ENCODE assay signal across 11 mouse cellular contexts in genomic region chr11:95681995-95682601, GRCm38 (mm10). TPM values are rescaled to one million over a fixed set of nuclear protein-coding genes. Genes with fewer than 3 reads are reported as not detected.
DNase-seq lines count a peak whose midpoint lies in the region; ATAC-seq and TF ChIP-seq lines count a peak whose summit lies in the region.
"Had no signal": no experiment of that assay in that cellular context is flagged by ENCODE, and none has a peak within 500 bp of the region (broad histone marks: within the 10 kb centered on the region; RNA-seq: fewer than 3 reads in every experiment).

No protein-coding gene starts in this region.

- H3K4me2 ChIP-seq in forebrain, postnatal 0 days (ENCODE audit: low read depth) = no peak overlapping the region
- H3K4me2 ChIP-seq in kidney, embryonic 16.5 days (replicated peaks; ENCODE audit: low read depth, low read length) = no peak overlapping the region
- H3K4me2 ChIP-seq in embryonic facial prominence, embryonic 13.5 days = no peak overlapping the region
- no peak overlapping the region for H3K4me2 ChIP-seq in limb, embryonic 14.5 days (replicated peaks; ENCODE audit: low read depth, low read length, severe bottlenecking)
- H3K4me2 ChIP-seq: midbrain, embryonic 11.5 days had no signal

- no peaks in the 10 kb centered on the region for H3K27me3 ChIP-seq in forebrain, embryonic 10.5 days (ENCODE audit: poor library complexity, severe bottlenecking)
- H3K27me3 ChIP-seq in forebrain, postnatal 0 days (ENCODE audit: insufficient read depth, low read length) = no peaks in the 10 kb centered on the region
- no peaks in the 10 kb centered on the region for H3K27me3 ChIP-seq in kidney, embryonic 16.5 days (ENCODE audit: insufficient read depth, low read length)
- no peaks in the 10 kb centered on the region for H3K27me3 ChIP-seq in embryonic facial prominence, embryonic 13.5 days
- no peaks in the 10 kb centered on the region for H3K27me3 ChIP-seq in limb, embryonic 14.5 days (ENCODE audit: control insufficient read depth, insufficient read depth, low read length)

- no peak overlapping the region for H3K9ac ChIP-seq in forebrain, postnatal 0 days
- H3K9ac ChIP-seq in kidney, embryonic 16.5 days (replicated peaks; ENCODE audit: low read length) = no peak overlapping the region
- no peak overlapping the region for H3K9ac ChIP-seq in embryonic facial prominence, embryonic 13.5 days
- no peak overlapping the region for H3K9ac ChIP-seq in limb, embryonic 14.5 days (ENCODE audit: low read depth, low read length, severe bottlenecking)

- no peak for ATAC-seq in forebrain, postnatal 0 days
- no peak for ATAC-seq in kidney, embryonic 16.5 days (ENCODE audit: low FRiP score, low TSS enrichment)
- no peak for ATAC-seq in embryonic facial prominence, embryonic 13.5 days (ENCODE audit: insufficient number of reproducible peaks, insufficient read depth, low FRiP score, low TSS enrichment, low read depth)
- no peak for ATAC-seq in limb, embryonic 14.5 days (ENCODE audit: low FRiP score, low read depth)

- no peaks in the 10 kb centered on the region for H3K9me3 ChIP-seq in forebrain, embryonic 10.5 days
- no peaks in the 10 kb centered on the region for H3K9me3 ChIP-seq in forebrain, postnatal 0 days (ENCODE audit: low read length)
- H3K9me3 ChIP-seq in kidney, embryonic 16.5 days (ENCODE audit: low read length) = no peaks in the 10 kb centered on the region
- H3K9me3 ChIP-seq in embryonic facial prominence, embryonic 13.5 days = no peaks in the 10 kb centered on the region
- no peaks in the 10 kb centered on the region for H3K9me3 ChIP-seq in limb, embryonic 14.5 days (ENCODE audit: control insufficient read depth, low read length)

- WGBS in forebrain, embryonic 10.5 days = 71% methylated on average over 9 of the region's 9 CpGs
- 67% methylated on average over 9 of the region's 9 CpGs for WGBS in forebrain, postnatal 0 days
- WGBS in kidney, embryonic 16.5 days = 41% methylated on average over 9 of the region's 9 CpGs
- 31% methylated on average over 9 of the region's 9 CpGs for WGBS in embryonic facial prominence, embryonic 13.5 days
- WGBS in limb, embryonic 14.5 days = 27% methylated on average over 9 of the region's 9 CpGs

- no peak for TF ChIP-seq POLR2A in limb, embryonic 14.5 days (IDR thresholded peaks at IDR 0.05; ENCODE audit: borderline replicate concordance, extremely low read depth, insufficient read depth, insufficient read length)

- H3K4me3 ChIP-seq in forebrain, embryonic 10.5 days = peak overlapping the region; percentile 4; the same call in 1 of the 2 replicates
- no peak overlapping the region for H3K4me3 ChIP-seq in forebrain, postnatal 0 days (ENCODE audit: low read depth, low read length)
- no peak overlapping the region for H3K4me3 ChIP-seq in kidney, embryonic 16.5 days (ENCODE audit: low read length)
- H3K4me3 ChIP-seq in embryonic facial prominence, embryonic 13.5 days = no peak overlapping the region
- no peak overlapping the region for H3K4me3 ChIP-seq in limb, embryonic 14.5 days (replicated peaks; ENCODE audit: low read length)

- H3K4me1 ChIP-seq in forebrain, embryonic 10.5 days = peaks cover 20% of the 10 kb centered on the region
- no peaks in the 10 kb centered on the region for H3K4me1 ChIP-seq in forebrain, postnatal 0 days (ENCODE audit: insufficient read depth)
- no peaks in the 10 kb centered on the region for H3K4me1 ChIP-seq in kidney, embryonic 16.5 days (ENCODE audit: insufficient read depth, low read length)
- peaks cover 36% of the 10 kb centered on the region for H3K4me1 ChIP-seq in embryonic facial prominence, embryonic 13.5 days
- peaks cover 17% of the 10 kb centered on the region for H3K4me1 ChIP-seq in limb, embryonic 14.5 days (ENCODE audit: control insufficient read depth, insufficient read depth, low read length)

- H3K36me3 ChIP-seq in forebrain, embryonic 10.5 days (replicated peaks) = peaks cover 65% of the 10 kb centered on the region
- H3K36me3 ChIP-seq in forebrain, postnatal 0 days (ENCODE audit: insufficient read depth) = peaks cover 45% of the 10 kb centered on the region
- H3K36me3 ChIP-seq in kidney, embryonic 16.5 days (ENCODE audit: insufficient read depth, low read length) = peaks cover 37% of the 10 kb centered on the region
- peaks cover 49% of the 10 kb centered on the region for H3K36me3 ChIP-seq in embryonic facial prominence, embryonic 13.5 days
- H3K36me3 ChIP-seq in limb, embryonic 14.5 days (ENCODE audit: control insufficient read depth, insufficient read depth, low read length) = peaks cover 43% of the 10 kb centered on the region

- no peak for DNase-seq in forebrain, embryonic 10.5 days (ENCODE audit: extremely low spot score, low spot score)
- DNase-seq in forebrain, postnatal 0 days = no peak
- DNase-seq in kidney, postnatal 4 days = no peak
- no peak for DNase-seq in limb, embryonic 14.5 days (ENCODE audit: low spot score)
- no peak for DNase-seq in right cerebral cortex, postnatal 36 days (ENCODE audit: low spot score in 2 of 2)
- no peak for DNase-seq in lung, adult 18-20 months
- DNase-seq: cerebellum, adult 2 months; thymus, postnatal 36 days had no signal

- peak overlapping the region; percentile 65 for H3K27ac ChIP-seq in forebrain, embryonic 10.5 days
- H3K27ac ChIP-seq in forebrain, postnatal 0 days (ENCODE audit: low read depth, low read length) = no peak overlapping the region
- peak overlapping the region; percentile 20; the same call in 1 of the 2 replicates for H3K27ac ChIP-seq in kidney, embryonic 16.5 days (ENCODE audit: low read length)
- peak overlapping the region; percentile 63; the same call in 1 of the 2 replicates for H3K27ac ChIP-seq in embryonic facial prominence, embryonic 13.5 days
- H3K27ac ChIP-seq in limb, embryonic 14.5 days (replicated peaks; ENCODE audit: low read depth, low read length) = 0 out of 2 replicates have a peak overlapping the region, but pooled peaks have one; percentile 43

- TF ChIP-seq CTCF in forebrain, postnatal 0 days (IDR thresholded peaks at IDR 0.05; ENCODE audit: low read depth) = no peak

RNA-seq across cellular contexts. Expression of gene Phb, which starts 15.3 kb away (rescaled TPM):
- polyA plus RNA-seq in forebrain, embryonic 10.5 days (2016; fragmentation: Nextera tagmentation; extraction: Ambion mirVana) = 273 and 276 TPM in 2 replicates
- total RNA-seq in forebrain, postnatal 0 days (2014; rRNA removed) = 130 and 149 TPM in 2 replicates
- 192 and 197 TPM in 2 replicates for polyA plus RNA-seq in forebrain, postnatal 0 days (2015; fragmentation: Nextera tagmentation; extraction: Ambion mirVana)
- 258 and 288 TPM in 2 replicates for polyA plus RNA-seq in kidney, embryonic 16.5 days (2015; fragmentation: Nextera tagmentation; extraction: Ambion mirVana)
- 209 and 218 TPM in 2 replicates for polyA plus RNA-seq in embryonic facial prominence, embryonic 13.5 days (2015; fragmentation: Nextera tagmentation; extraction: Ambion mirVana)
- 209 and 309 TPM in 2 replicates for polyA plus RNA-seq in limb, embryonic 14.5 days (2012; rRNA removed)
- 226 and 227 TPM in 2 replicates for polyA plus RNA-seq in limb, embryonic 14.5 days (2014; fragmentation: Nextera tagmentation; extraction: Ambion mirVana)

RNA-seq across cellular contexts. Expression of gene Zfp652, which starts 30.4 kb away (rescaled TPM):
- polyA plus RNA-seq in forebrain, embryonic 10.5 days (2016; fragmentation: Nextera tagmentation; extraction: Ambion mirVana) = 16.5 and 18.7 TPM in 2 replicates
- 22.3 and 29.4 TPM in 2 replicates for total RNA-seq in forebrain, postnatal 0 days (2014; rRNA removed)
- polyA plus RNA-seq in forebrain, postnatal 0 days (2015; fragmentation: Nextera tagmentation; extraction: Ambion mirVana) = 11.5 and 16.5 TPM in 2 replicates
- polyA plus RNA-seq in kidney, embryonic 16.5 days (2015; fragmentation: Nextera tagmentation; extraction: Ambion mirVana) = 22.6 and 24.0 TPM in 2 replicates
- polyA plus RNA-seq in embryonic facial prominence, embryonic 13.5 days (2015; fragmentation: Nextera tagmentation; extraction: Ambion mirVana) = 24.5 and 25.3 TPM in 2 replicates
- 25.3 and 31.2 TPM in 2 replicates for polyA plus RNA-seq in limb, embryonic 14.5 days (2012; rRNA removed)
- 13.3 and 13.8 TPM in 2 replicates for polyA plus RNA-seq in limb, embryonic 14.5 days (2014; fragmentation: Nextera tagmentation; extraction: Ambion mirVana)

RNA-seq across cellular contexts. Expression of gene B130006D01Rik, which starts 41.3 kb away (rescaled TPM):
- polyA plus RNA-seq in forebrain, embryonic 10.5 days (2016; fragmentation: Nextera tagmentation; extraction: Ambion mirVana) = 1.4 TPM in 2 replicates
- 1.9 and 2.5 TPM in 2 replicates for total RNA-seq in forebrain, postnatal 0 days (2014; rRNA removed)
- polyA plus RNA-seq in forebrain, postnatal 0 days (2015; fragmentation: Nextera tagmentation; extraction: Ambion mirVana) = 0.10 and 0.47 TPM in 2 replicates
- polyA plus RNA-seq in kidney, embryonic 16.5 days (2015; fragmentation: Nextera tagmentation; extraction: Ambion mirVana) = 1.1 and 1.8 TPM in 2 replicates
- 2.0 and 2.8 TPM in 2 replicates for polyA plus RNA-seq in embryonic facial prominence, embryonic 13.5 days (2015; fragmentation: Nextera tagmentation; extraction: Ambion mirVana)
- 0.34 and 0.46 TPM in 2 replicates for polyA plus RNA-seq in limb, embryonic 14.5 days (2012; rRNA removed)
- polyA plus RNA-seq in limb, embryonic 14.5 days (2014; fragmentation: Nextera tagmentation; extraction: Ambion mirVana) = 1.6 and 2.2 TPM in 2 replicates
